Mouse (Mus musculus) heart, adult 11 months (tissue): ENCODE measurements around the gene Shank2.

Experiments used
- DNase-seq: peaks from one replicate; pipeline ENCODE4 v3.0.0; 2022

The Shank2 gene

GRCm38 (mm10) chr7:144438811-144439210, 437.1 kb downstream of the Shank2 start:
- no peak for DNase-seq

GRCm38 (mm10) chr7:144441466-144441865, 439.7 kb downstream of the Shank2 start:
- no peak for DNase-seq

GRCm38 (mm10) chr7:144441976-144442375, 440.2 kb downstream of the Shank2 start:
- no peak for DNase-seq

GRCm38 (mm10) chr7:144444788-144445187, 443.1 kb downstream of the Shank2 start:
- DNase-seq, result no peak

- peak; percentile 92 for DNase-seq
Measured at GRCm38 (mm10) chr7:144447146-144447545, 445.4 kb downstream of the Shank2 start.

- DNase-seq, result no peak
Measured at GRCm38 (mm10) chr7:144448186-144448585, 446.5 kb downstream of the Shank2 start.

- peak; percentile 98 for DNase-seq
Measured at GRCm38 (mm10) chr7:144449637-144450570, 448.2 kb downstream of the Shank2 start.

GRCm38 (mm10) chr7:144450661-144451060, 448.9 kb downstream of the Shank2 start:
- DNase-seq, result no peak

GRCm38 (mm10) chr7:144458881-144459280, 457.2 kb downstream of the Shank2 start:
- no peak for DNase-seq

- DNase-seq, result peak; percentile 74
Measured at GRCm38 (mm10) chr7:144461246-144461902, 459.6 kb downstream of the Shank2 start.

- peak; percentile 78 for DNase-seq
Measured at GRCm38 (mm10) chr7:144462577-144462976, 460.8 kb downstream of the Shank2 start.

GRCm38 (mm10) chr7:144468741-144469140, 467.0 kb downstream of the Shank2 start:
- peak; percentile 88 for DNase-seq

- DNase-seq, result peak; percentile 94
Measured at GRCm38 (mm10) chr7:144469181-144469641, 467.5 kb downstream of the Shank2 start.

GRCm38 (mm10) chr7:144469908-144470544, 468.3 kb downstream of the Shank2 start:
- DNase-seq, result no peak

- peak; percentile 99 for DNase-seq
Measured at GRCm38 (mm10) chr7:144470545-144471059, 468.9 kb downstream of the Shank2 start, which contains the start of gene Cttn. Cttn (minus strand) TSS chr7:144471009.

- no peak for DNase-seq
Measured at GRCm38 (mm10) chr7:144471103-144471502, 469.4 kb downstream of the Shank2 start.

GRCm38 (mm10) chr7:144473486-144473885, 471.8 kb downstream of the Shank2 start:
- no peak for DNase-seq
